Mouse (Mus musculus) right cerebral cortex, adult 2 months (tissue): Measurements from ENCODE around the gene Ank3.
A peak's percentile ranks its signal among the peaks of the same experiment; 100 is the strongest.

Experiments
- DNase-seq, 2 experiments: peaks; one replicate each; pipeline ENCODE4 v3.0.0; 2021 to 2022; ENCODE audit warnings: low spot score in 2 of 2

The Ank3 gene

DNA sequence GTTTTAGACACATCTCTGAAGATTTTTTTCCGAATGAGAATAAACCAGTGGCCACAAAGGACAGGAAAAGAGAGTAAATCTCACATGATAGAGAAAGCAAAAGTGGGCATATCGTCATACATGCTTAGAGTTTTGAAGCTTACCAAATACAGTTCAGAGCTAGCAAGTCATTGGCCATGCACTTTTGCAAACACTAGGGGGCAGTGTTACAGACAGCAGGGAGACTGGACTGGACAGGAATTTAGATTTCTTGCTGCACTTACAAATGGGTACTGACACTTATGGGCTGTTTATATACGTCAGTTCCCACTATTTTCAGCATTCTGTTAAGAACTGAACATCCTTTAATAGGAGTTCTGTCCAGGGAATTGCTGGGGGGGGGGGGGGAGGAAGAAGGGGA lies 257.7 kb downstream of the Ank3 start:
- DNase-seq, result peak; percentile 66 to 72

DNA sequence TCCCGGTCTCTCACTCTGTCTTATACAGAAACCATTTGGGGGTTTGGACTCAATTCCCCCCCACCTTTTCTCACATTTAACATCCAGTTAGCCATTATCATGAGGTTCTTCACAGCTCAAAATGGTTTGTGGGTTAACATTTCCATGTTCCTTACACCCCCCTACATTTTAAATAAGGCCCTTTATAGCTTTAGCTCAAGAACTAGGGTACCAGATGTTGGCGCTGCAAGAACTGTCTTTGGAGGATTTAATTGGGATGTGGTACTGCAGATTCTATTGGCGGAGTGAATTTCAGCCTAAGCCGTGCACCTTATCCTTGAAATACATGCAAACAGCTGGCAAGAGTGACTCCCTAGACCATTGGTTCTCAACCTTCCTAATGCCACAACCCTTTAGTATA lies 261.2 kb downstream of the Ank3 start:
- no peak for DNase-seq

DNA sequence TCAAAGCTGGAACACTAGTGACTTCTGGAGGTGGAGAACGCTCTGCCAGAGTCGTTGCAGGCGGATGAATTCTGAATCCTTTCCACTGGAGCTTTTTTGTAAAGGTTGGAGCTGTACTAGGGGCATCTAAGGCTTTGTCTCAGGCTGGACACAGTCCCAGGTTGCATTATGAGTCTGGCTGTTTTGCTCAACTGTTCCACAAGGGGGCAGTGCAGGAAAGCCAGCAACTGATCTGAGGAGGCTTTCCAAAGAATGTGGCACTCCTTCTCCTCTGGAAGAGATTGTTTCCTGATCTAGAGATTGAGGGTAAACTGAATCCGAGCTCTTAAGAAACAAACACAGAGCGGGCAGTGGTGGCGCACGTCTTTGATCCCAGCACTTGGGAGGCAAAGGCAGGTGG lies 263.8 kb downstream of the Ank3 start:
- DNase-seq, result peak; percentile 90 to 93

DNA sequence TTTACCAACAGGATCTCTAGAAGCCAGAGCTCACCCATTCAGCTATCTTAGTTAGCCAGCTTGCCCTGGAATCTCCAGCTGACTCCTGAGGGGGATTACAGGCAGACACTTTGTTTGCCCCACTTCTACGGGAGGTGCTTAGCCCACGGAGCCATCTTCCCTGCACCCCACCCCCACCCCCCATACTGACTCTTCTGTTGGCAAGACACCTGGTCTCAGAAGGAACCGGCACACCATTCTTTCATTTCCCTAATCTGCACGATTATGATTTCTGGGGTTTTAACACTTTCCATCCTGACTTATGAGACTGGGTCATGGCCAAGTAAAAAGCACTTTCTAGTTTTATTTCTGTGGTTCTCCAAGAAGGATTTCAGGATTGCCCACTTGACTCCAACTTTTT lies 268.9 kb downstream of the Ank3 start:
- no peak for DNase-seq

DNA sequence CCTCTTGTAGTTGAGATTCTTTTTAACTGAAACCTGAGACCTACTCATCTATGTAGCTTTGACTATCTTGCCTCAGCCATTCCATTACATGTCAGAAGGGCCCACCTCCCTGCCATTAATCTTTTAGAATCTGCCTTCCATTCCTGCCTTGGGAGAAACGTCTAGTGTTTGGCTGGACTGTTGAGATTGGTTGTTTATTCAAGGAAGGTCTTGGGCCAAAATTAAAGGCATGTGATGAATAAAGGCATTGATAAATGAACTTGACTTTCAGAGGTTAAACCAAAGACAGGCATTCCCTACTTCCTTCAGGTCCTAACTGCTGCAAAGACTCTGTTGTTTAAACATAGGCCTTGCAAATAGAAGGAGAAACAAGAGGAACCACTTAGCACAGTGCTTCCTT lies 271.9 kb downstream of the Ank3 start:
- no peak for DNase-seq

DNA sequence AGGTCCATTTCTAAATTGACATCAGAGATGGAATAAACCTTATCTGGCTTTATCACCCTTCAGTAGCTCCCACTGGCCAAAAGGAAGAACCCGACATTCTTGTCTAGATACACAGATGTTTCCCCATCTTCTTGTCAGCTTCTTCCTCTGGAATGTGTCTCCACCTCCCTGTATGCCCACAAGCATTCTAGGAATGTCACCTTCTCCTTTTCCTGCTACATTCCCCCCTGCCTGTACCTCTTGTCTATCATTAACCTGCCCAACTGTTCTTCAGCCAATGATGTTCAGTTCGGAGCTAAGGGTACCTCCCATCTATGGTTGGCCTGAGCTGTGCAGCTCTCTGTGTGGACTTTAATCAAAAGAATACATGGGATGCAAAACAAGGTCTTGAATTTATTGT lies 272.4 kb downstream of the Ank3 start:
- DNase-seq, result no peak

DNA sequence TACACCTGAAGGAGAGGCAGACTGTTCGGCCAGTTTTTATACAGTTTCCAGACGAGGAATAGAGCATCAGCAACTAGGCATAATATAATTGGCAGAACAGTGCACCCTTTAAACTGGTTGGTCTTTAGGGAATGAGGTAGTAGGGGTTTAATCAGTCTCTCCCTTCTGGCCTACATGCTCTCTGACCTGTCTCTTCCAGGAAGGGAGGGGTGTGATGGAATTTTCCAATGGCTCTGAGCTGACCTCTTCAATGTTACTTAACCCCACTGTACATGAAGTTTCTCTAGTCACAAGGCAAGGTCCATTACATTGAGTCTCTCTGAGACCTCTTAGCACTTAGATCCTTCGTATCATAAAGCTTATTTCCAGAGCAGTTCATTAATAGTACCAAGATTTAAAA lies 272.9 kb downstream of the Ank3 start:
- DNase-seq, result no peak

DNA sequence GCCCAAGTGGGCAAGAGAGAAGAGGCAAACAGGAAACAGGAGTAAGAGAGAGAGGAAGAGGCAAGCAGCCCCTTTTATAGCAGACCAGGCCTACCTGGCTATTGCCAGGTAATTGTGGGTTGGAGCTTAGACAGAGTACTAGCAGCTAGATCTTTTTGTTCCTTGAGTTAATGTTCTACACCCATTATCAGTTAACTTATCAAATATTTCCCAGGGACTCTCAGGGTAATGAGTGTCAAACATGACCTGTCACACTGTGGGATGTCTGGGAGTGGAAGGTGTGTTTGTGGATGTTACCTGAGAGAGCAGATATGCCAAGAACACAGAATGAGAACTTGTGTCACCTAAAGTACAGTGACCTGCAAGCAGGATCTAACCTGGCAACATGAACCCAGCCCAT lies 274.0 kb downstream of the Ank3 start:
- no peak for DNase-seq

DNA sequence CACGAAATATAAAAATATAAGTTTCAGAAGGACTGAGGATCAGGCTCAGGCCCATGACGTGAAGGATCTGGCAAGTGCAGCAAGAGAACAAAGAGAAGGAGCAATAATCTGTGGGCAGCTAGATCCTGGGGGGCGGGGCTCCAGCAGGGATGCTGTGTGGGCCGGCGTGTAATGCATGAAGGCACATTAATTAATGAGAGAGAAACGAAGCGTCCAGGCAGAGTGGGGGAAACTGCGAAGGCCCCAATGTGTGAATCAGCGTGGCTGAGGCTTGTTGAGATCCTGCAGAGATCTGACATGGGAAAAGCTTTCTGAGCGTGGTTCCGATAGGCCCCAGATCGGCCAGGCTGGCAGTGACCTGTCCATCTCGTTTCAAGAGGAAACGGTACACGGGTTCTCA lies 279.7 kb downstream of the Ank3 start:
- DNase-seq, result peak; percentile 47 to 60

DNA sequence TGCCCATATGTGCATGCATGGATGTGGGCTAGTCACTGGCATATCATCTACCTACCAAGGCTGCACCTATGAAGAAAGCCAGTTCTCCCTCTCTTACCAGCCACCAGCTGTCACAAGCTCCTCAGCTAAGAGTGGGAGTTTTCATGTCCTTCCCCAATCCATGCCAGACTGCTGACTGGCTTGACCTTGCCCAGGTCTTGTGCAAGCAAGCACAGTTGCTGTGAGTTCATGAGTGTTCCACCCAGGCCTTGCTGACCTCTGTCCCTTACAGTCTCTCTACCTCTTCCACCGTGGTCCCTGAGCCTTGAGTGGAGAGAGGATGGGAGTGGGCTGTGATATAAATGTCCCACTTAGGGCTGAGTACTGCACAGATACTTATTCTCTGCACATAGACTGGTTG lies 287.8 kb downstream of the Ank3 start:
- DNase-seq, result no peak

DNA sequence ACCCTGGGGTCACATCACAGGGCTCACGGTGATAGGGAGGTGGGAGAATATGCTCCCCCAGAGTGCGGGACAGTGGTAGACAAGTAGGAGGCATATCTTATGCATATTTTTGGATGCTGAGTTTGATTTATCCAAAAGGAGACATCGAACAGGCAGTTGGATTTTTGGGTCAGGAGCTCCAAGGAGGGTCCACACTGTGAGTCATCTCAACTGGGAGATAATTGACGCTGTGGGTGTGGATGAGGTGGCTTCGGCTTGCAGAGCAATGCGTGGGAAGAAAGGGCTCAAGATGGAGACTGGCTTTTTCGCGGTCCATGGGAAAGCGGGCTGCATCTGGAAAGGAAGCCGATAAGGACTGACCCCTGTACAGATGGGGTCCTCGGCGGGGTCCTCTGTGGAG lies 290.5 kb downstream of the Ank3 start:
- peak; percentile 26 to 32 for DNase-seq

DNA sequence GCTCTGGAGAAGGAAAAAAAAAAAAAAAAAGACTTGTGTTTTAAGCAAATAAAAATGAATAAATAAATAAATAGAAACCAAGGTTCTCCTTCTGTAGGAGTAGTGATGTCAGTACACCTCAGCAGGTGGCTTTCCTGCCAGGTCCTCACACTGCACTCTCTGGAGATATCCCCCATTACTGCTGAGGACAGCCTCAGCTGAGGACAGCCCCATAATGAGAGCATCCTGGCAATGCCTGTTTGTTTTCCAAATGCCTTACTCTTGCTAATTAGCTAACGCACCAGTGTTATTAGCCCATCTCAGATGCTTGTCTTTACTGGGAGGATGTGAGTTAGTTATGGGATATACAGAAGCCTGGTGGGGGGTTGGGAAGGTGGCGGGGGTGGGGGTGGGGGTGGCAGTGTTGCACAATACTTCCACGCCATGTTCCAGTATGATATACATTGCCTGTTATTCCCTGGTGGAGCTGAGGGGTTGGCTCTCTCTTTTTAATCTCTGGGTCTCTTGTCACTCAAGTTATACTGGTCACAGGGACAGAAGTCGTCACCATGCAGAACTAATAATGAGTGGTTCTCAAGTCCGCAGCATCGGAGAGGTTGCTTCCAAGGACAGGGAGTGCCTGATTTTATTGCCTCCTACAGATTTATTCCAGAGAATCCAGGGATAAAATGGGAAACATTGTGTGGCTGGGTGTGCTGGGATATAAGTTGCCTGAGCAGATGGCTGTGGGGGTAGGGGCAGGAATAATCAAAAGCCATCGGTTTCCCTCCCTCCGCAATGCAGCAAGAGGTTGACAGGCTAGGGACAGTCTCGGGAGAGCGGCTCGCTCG lies 291.8 kb downstream of the Ank3 start:
- peak; percentile 64 to 73 for DNase-seq

DNA sequence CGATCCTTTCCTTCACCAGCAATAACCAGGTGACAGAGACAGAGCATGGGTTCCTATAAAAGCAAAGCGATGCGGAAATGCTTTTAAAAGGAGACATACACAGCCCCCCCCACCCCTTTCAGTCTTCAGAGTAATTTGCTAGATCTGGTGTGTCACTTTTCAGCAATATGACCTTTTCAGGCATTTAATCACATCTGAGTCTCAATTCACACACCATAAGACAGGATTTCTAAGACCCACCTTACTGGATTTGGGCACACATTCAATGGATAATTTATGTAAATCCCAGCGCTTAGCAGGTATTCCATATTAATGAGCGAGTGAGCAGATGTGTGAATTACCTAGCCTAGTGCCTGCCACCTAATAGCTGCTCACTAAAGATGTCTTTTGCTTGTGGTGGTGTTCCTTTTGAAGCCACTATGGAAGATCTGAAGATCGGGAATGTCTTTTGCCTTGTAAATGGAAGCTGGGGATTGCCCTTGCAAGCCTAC lies 292.4 kb downstream of the Ank3 start:
- DNase-seq, result no peak

DNA sequence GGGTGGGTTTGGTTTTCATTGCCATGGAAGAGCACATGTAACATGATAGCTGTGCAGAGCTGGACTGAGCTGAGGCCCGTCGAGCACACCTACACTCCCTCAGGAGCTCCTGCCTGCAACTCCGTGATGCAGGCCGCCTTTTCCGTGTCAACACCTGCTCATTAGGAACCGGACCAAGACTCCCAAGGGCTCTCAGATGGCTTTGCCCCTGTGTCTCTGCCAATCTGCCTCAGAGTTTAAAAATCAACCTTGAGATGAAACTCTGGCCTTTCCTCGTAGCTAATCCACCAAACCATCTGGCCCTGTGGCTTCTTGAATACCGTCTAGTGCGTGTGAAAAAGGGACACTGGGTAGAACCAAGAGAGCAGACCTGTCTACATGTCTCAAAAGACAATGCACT lies 297.4 kb downstream of the Ank3 start:
- DNase-seq, result no peak

DNA sequence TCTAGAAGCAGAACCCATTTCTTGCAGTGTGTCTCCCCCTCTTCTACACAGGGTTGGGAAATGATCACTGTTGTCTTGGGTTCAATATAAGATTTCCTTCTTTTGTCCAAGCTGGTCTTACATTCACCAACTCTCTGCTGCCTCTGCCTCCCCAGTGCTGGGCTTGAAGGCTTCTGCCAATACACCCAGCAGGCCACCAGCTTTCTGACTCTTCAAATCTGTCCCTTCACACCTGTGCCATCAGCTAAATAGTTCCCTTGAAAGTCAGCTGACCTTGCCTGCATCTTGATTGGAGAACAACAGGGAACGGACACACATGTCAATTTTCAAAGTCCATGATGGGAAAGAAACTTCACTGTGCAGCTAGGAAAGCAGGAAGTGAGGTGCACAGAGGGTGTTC lies 300.1 kb downstream of the Ank3 start:
- DNase-seq, result no peak

DNA sequence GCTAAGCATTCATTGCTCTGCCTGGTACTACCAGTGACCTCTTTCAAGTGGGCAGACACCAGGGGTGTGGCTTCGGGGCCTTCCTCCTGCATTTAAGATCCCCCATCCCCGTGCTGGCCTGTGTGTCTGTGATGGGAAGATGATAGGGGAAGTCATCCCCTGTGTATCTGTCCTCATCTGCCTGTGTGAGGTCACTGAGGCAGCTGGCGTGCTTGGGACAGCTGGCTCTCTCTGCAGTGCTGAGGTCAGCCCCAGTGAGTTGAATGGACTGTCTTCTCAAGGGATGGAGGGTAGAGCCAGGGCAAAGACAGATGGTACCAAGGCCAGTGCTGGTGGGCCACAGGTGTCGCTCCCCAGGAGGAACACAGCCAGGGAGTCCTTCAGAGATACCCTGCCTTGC lies 302.7 kb downstream of the Ank3 start:
- no peak for DNase-seq

DNA sequence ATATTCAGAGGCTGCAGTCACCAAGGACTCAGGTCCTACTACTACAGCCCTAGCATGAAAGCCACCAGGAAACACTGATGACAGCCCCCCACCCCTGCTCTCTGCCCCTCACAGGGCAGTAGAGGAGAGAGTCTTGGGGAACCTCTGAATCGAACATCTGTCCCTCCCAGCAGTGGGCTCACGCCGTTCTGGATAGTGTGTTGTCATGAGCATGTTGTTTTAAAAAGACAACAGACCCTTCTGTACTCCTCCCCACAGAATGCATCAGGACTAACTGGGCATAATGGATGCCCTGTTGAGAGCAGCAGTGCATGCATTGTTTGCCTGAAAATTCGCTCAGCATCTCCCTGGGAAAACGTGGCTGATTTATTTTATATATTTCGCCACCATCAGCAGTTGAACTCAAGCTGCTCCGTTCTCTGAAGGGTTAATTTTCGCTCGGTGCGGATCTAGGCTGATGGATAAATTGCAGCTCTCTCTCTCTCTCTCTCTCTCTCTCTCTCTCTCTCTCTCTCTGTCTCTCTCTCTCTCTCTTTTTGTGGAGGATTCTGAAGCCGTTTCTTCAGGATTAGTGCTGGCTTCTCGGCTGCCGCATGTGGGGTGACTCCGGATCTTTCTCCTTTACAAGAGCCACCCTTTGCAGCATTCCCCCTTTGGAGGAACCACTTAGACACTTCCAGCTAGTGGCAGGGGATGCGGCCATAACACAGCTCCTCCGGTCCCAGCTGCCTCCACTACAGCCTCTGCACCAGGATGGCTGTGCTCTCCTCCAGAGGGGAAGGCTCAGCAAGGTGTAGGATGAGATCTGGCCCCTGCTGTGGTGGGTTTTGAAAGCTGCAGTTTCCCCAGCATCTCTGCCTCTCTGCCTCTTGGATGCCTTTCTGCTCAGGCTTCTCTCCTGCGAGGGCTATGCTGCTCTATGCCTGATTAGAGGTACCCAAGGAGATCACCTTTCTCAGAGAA lies 307.5 kb downstream of the Ank3 start:
- peak; percentile 57 to 64 for DNase-seq

DNA sequence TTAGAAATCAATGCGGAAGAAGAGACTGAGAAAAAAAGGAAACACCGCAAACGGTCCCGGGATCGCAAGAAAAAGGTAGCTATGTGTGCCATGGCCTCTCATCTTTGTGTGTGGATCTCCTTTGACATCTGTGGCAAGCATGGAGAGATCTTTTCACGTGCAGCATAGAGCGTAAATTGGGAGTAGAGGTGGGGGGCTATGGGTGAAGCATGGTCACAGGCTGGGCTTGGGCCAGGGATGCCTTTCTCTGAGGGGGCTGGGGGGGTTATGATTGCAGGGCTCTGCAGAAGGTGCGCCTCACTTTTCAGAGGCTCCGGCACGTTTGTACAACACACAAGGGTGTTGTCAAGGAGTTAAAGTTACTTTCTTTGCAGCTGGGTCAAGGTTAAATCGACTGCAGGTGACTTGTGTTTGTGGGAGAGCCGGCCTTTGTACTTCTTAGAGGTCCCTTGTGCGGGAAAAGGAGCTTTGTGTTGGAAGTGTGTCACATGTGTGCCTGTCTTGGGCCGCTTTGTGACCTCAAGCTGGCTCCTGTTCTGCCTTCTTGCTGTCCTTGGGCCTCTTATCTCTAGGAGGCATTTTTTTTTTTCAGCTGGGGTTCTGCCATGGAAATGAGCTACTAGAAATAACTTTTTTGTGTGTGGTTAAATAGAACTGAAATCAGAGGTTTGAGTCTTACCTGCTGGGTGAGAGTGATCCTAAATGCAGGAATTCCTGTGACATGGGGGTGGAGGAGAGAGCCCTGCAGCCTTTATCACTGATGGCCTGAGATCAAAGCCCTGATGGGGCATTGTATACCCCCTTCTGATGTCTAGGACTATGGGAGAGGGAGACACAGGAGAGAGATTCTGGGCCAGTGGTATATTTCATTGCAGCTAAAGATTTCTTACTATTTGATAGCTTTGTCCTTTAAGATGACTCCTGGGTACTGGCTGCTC lies 308.5 kb downstream of the Ank3 start:
- no peak for DNase-seq

DNA sequence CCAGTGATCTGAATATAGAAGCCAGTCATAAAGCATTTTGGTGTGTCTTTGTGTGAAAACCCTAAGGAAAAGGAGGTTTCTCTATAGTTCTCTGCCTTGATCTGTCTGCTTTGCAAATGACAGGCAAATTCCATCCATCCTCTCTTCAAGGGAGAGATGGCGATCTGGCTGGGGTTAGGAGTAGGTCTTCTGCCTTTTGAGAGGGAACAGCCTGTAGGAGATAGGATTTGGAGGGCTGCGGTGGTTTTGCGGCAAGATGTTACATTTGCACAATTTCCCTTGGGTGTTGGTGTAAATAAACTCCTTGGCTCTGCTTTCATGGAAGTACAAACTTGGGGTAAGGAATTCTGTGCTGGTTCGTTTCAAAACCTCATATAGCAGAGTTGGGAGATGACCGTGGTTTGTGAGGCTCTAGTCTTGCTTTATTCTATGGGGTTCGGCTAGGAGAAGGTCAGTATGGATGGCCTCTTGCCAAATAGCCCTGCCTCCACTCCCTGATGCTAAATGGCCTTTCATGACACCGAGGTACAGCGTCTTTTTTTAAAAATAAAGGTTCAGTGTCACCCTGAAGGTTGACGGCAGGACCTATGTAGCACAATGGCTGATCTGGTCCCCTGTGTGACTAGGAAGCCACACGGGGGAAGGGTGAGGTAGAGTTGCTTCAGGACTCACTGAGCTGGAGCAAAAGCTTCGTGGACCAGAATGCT lies 309.4 kb downstream of the Ank3 start:
- no peak for DNase-seq

DNA sequence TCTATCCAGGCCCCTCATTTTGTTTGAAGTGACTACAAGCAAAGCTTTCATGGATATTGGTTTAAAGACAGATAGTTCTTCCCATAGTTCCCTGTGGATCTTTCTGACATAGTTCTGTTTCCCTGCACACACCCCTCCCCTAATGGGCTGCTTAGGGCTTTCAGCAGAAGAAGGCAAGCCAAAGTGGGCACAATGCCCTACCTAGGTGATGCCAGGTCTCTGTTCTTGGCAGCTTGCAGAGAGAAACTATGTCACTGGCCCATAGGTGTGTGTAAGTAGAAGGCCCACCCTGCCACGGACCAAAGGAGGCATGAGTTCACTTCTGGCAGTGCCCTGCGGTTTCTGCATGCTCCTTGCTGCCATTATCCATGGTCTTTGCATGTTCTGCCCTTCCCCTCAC lies 311.1 kb downstream of the Ank3 start:
- DNase-seq, result no peak

DNA sequence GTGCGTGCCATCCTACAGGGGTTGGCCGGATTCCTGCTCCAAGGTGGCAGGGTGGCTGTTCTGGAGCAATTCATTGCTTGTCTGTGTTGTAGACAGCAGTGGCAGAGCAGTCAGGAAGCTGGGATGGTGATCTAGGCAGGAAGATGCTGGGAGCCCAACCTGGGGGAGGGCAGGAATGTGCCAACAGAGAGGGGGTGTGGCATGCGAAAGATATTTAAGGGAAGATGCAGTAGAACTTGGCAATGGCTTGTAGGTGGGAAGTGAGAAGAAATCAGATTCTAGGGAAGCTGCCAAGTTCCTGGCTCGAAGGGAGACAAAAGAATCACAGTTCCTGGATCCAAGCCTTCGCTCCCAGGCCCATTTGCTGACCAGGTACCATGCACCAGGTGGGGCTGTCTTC lies 312.2 kb downstream of the Ank3 start:
- peak; percentile 82 to 83 for DNase-seq
